Mouse (Mus musculus): Measurements from ENCODE around the gene Kynu. TPM values are rescaled to one million over a fixed set of nuclear protein-coding genes. Genes with fewer than 3 reads are reported as not detected.

Gene Kynu
- polyA plus RNA-seq, 1 experiment from 2014 or later: 0.31 TPM

GRCm38 (mm10) chr2:43568406-43568805, 13.3 kb downstream of the Kynu start:
- Histone ChIP-seq H3K27me3 (no peaks in the 10 kb centered on the region), H3K4me3 (no peak overlapping the region), H3K4me2 (no peak overlapping the region), H3K4me1 (no peaks in the 10 kb centered on the region), H3K9ac (no peak overlapping the region), H3K9me3 (no peaks in the 10 kb centered on the region), H3K27ac (no peak overlapping the region), H3K36me3 (no peaks in the 10 kb centered on the region)
- 86% methylated on average over 1 of the region's 1 CpGs for WGBS
- no peak for ATAC-seq (ENCODE audit: borderline replicate concordance, extremely low read depth, low FRiP score, low TSS enrichment)

DNA sequence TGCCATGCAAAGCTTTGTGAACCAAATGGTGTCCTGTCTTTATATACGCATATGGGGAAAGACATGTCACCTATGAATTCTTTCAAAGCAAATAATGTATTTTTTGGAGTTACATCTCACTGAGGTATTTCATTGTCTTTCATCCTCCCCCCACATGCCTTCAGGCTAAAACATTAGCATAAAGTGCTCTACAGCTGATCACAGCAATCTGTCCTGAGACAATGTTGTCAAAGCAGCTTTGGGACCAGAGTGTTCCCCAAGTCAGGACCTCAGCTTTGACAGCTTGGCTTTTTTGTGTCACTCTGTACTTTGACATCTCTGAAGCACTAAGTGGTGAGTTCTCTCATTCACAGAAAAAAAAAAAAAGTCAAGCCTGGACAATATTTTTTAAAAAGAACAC, 18.4 kb downstream of the Kynu start:
- no peak overlapping the region for H3K27ac ChIP-seq
- no peak for ATAC-seq (ENCODE audit: borderline replicate concordance, extremely low read depth, low FRiP score, low TSS enrichment)
- no peak overlapping the region for H3K4me3 ChIP-seq
- no peaks in the 10 kb centered on the region for H3K27me3 ChIP-seq
- H3K4me2 ChIP-seq: no peak overlapping the region
- WGBS: 83% methylated on average over 1 of the region's 1 CpGs
- no peak overlapping the region for H3K9ac ChIP-seq
- H3K4me1 ChIP-seq: no peaks in the 10 kb centered on the region
- H3K9me3 ChIP-seq: no peaks in the 10 kb centered on the region
- no peaks in the 10 kb centered on the region for H3K36me3 ChIP-seq

- Histone ChIP-seq H3K9ac (no peak overlapping the region), H3K4me1 (no peaks in the 10 kb centered on the region), H3K4me3 (no peak overlapping the region), H3K4me2 (no peak overlapping the region), H3K36me3 (no peaks in the 10 kb centered on the region), H3K9me3 (no peaks in the 10 kb centered on the region), H3K27me3 (no peaks in the 10 kb centered on the region), H3K27ac (no peak overlapping the region)
- 67% methylated on average over 8 of the region's 8 CpGs for WGBS
- no peak for ATAC-seq (ENCODE audit: borderline replicate concordance, extremely low read depth, low FRiP score, low TSS enrichment)
These were observed 28.2 kb downstream of the Kynu start for GRCm38 (mm10) chr2:43583243-43583812.

- H3K4me2 ChIP-seq: no peak overlapping the region
- WGBS: 72% methylated on average over 3 of the region's 3 CpGs
- no peaks in the 10 kb centered on the region for H3K36me3 ChIP-seq
- H3K4me3 ChIP-seq: no peak overlapping the region
- no peak for ATAC-seq (ENCODE audit: borderline replicate concordance, extremely low read depth, low FRiP score, low TSS enrichment)
- H3K4me1 ChIP-seq: no peaks in the 10 kb centered on the region
- H3K9me3 ChIP-seq: no peaks in the 10 kb centered on the region
- no peak overlapping the region for H3K27ac ChIP-seq
- no peaks in the 10 kb centered on the region for H3K27me3 ChIP-seq
- H3K9ac ChIP-seq: no peak overlapping the region
These were observed 30.4 kb downstream of the Kynu start for GRCm38 (mm10) chr2:43585508-43585907.

- WGBS: 52% methylated on average over 2 of the region's 2 CpGs
- H3K4me2 ChIP-seq: no peak overlapping the region
- no peaks in the 10 kb centered on the region for H3K9me3 ChIP-seq
- ATAC-seq (ENCODE audit: borderline replicate concordance, extremely low read depth, low FRiP score, low TSS enrichment): no peak
- H3K4me1 ChIP-seq: no peaks in the 10 kb centered on the region
- no peaks in the 10 kb centered on the region for H3K36me3 ChIP-seq
- H3K27me3 ChIP-seq: no peaks in the 10 kb centered on the region
- H3K27ac ChIP-seq: no peak overlapping the region
- H3K4me3 ChIP-seq: no peak overlapping the region
- no peak overlapping the region for H3K9ac ChIP-seq
These were observed 32.7 kb downstream of the Kynu start for GRCm38 (mm10) chr2:43587832-43588231.

DNA sequence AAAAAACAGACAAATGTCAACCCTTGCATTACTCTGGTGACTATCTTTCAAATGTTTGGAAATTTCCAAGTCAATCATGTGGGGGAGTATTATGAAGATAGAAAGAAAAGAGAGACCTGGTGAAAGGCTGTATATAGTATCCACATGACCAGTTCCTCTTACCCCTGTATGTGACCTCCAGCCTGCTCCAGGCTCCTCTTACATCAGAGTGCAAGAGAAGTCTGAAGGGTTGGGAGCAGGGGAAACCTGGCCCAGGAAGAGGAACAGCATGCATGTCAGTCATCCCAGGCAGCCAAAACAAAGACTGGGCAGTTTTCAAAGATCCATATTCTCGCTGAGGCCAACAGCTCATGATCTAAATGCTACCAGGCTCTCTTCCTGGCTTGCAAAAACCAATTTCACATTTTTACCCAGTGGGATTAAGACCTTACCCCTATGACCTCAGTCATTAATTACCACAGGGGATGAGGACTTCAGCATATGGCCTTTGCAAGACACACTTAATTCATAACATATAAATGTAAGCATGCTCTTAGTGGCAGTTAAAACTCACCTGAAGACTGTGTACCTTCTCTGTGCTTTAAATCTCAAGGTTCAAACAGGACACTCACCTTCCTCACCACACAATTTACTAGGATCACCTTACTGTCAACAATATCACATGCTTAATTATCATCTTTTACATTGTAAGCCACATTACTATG, 37.0 kb downstream of the Kynu start:
- H3K4me2 ChIP-seq: no peak overlapping the region
- H3K36me3 ChIP-seq: no peaks in the 10 kb centered on the region
- H3K4me1 ChIP-seq: no peaks in the 10 kb centered on the region
- no peak overlapping the region for H3K27ac ChIP-seq
- no peak overlapping the region for H3K4me3 ChIP-seq
- 50% methylated on average over 1 of the region's 1 CpGs for WGBS
- no peaks in the 10 kb centered on the region for H3K9me3 ChIP-seq
- no peaks in the 10 kb centered on the region for H3K27me3 ChIP-seq
- ATAC-seq (ENCODE audit: borderline replicate concordance, extremely low read depth, low FRiP score, low TSS enrichment): no peak
- H3K9ac ChIP-seq: no peak overlapping the region

DNA sequence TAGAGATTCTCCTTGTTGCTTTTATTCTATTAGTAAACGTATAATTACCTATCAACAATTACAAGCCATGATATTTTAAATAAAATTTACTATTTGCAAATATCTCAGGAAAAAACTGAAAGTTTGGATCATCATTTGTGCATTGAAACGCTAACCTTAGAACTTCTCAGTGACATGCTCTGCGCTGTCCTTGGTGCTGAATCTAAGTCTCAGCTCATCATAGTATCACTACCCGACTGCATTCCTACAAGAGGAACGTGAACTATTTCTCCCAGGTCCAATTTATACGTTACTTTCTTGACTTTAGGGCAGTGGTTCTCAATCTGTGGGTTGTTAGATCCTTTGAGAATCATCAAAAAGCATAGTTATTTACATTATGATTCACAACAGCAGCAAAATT, 58.4 kb downstream of the Kynu start:
- ATAC-seq (ENCODE audit: borderline replicate concordance, extremely low read depth, low FRiP score, low TSS enrichment): no peak
- Histone ChIP-seq H3K27ac (no peak overlapping the region), H3K9ac (no peak overlapping the region), H3K4me3 (no peak overlapping the region), H3K4me2 (no peak overlapping the region), H3K36me3 (no peaks in the 10 kb centered on the region), H3K27me3 (no peaks in the 10 kb centered on the region), H3K9me3 (no peaks in the 10 kb centered on the region), H3K4me1 (no peaks in the 10 kb centered on the region)
- WGBS: 7% methylated on average over 6 of the region's 6 CpGs

- H3K36me3 ChIP-seq: no peaks in the 10 kb centered on the region
- H3K27ac ChIP-seq: no peak overlapping the region
- no peaks in the 10 kb centered on the region for H3K9me3 ChIP-seq
- ATAC-seq (ENCODE audit: borderline replicate concordance, extremely low read depth, low FRiP score, low TSS enrichment): no peak
- no peak overlapping the region for H3K4me3 ChIP-seq
- H3K9ac ChIP-seq: no peak overlapping the region
- no peaks in the 10 kb centered on the region for H3K27me3 ChIP-seq
- H3K4me1 ChIP-seq: no peaks in the 10 kb centered on the region
- H3K4me2 ChIP-seq: no peak overlapping the region
These were observed 66.0 kb downstream of the Kynu start for GRCm38 (mm10) chr2:43621140-43621539.

DNA sequence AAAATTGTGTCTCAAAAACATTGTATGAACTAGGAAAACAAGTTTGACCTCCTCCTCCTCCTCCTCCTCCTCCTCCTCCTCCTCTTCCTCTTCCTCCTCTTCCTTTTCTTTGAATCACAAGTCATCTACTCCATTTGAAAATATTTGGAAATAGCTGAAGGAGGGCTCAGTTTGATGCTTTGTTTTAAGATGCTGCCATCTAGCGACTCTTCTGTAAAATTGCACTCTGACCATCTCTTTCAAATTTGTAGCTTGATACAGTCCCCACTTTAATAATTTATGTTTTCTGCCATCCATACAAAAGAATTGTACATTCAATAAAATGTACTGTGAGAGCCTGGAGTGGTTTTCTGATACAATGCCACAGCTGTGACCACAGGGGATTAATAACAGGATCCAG, 67.7 kb downstream of the Kynu start:
- no peaks in the 10 kb centered on the region for H3K36me3 ChIP-seq
- H3K9ac ChIP-seq: no peak overlapping the region
- no peaks in the 10 kb centered on the region for H3K4me1 ChIP-seq
- no peaks in the 10 kb centered on the region for H3K9me3 ChIP-seq
- H3K4me3 ChIP-seq: no peak overlapping the region
- H3K27me3 ChIP-seq: no peaks in the 10 kb centered on the region
- no peak for ATAC-seq (ENCODE audit: borderline replicate concordance, extremely low read depth, low FRiP score, low TSS enrichment)
- 0% methylated on average over 1 of the region's 1 CpGs for WGBS
- no peak overlapping the region for H3K27ac ChIP-seq
- no peak overlapping the region for H3K4me2 ChIP-seq

DNA sequence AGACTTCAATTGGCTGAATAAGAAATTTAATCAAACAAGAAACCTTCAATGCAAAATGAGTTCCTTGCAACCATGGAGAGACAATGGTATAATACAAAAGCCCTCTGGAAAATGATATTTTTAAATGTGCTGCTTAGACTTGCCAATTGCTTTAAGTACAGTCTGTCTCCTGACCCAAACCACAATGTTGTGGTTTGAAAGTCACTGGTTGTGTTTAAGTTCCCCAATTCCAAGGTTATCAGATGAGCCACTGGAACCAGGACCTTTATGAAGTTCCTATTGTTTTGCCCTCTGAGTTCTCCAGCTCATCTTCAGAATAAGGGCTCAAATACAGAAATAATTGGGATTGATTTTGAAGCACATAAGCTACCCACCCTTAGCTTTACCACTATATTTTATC, 76.7 kb downstream of the Kynu start:
- no peak for ATAC-seq (ENCODE audit: borderline replicate concordance, extremely low read depth, low FRiP score, low TSS enrichment)
- no peaks in the 10 kb centered on the region for H3K36me3 ChIP-seq
- H3K27me3 ChIP-seq: no peaks in the 10 kb centered on the region
- no peak overlapping the region for H3K9ac ChIP-seq
- no peak overlapping the region for H3K4me3 ChIP-seq
- H3K4me1 ChIP-seq: no peaks in the 10 kb centered on the region
- no peak overlapping the region for H3K4me2 ChIP-seq
- H3K9me3 ChIP-seq: no peaks in the 10 kb centered on the region
- no peak overlapping the region for H3K27ac ChIP-seq

DNA sequence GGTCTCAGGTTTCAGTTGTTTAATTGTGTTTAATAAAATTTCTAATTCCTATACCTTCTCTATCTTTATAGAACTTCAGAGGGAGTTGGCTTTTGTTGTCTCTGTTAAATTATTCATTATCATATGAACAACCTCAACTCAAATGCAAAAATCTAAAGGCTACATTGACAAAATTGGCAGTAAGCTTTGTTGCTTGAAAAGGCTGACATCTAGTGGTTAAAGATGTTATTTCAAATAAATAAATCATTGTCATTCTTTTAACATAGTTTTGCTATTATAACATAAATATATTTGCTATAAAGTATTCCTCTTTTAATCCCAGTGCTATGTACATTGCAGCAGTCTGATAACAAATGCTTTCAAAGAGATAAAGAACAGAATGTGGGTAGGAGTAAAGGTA, 81.4 kb downstream of the Kynu start:
- Histone ChIP-seq H3K4me1 (no peaks in the 10 kb centered on the region), H3K27ac (no peak overlapping the region), H3K9ac (no peak overlapping the region), H3K4me2 (no peak overlapping the region), H3K36me3 (no peaks in the 10 kb centered on the region), H3K4me3 (no peak overlapping the region), H3K9me3 (no peaks in the 10 kb centered on the region), H3K27me3 (no peaks in the 10 kb centered on the region)
- ATAC-seq (ENCODE audit: borderline replicate concordance, extremely low read depth, low FRiP score, low TSS enrichment): no peak

GRCm38 (mm10) chr2:43646962-43647361, 91.8 kb downstream of the Kynu start:
- Histone ChIP-seq H3K27ac (no peak overlapping the region), H3K9me3 (no peaks in the 10 kb centered on the region), H3K4me1 (no peaks in the 10 kb centered on the region), H3K36me3 (no peaks in the 10 kb centered on the region), H3K4me2 (no peak overlapping the region), H3K27me3 (no peaks in the 10 kb centered on the region), H3K4me3 (no peak overlapping the region), H3K9ac (no peak overlapping the region)
- ATAC-seq (ENCODE audit: borderline replicate concordance, extremely low read depth, low FRiP score, low TSS enrichment): no peak
- 59% methylated on average over 2 of the region's 2 CpGs for WGBS

DNA sequence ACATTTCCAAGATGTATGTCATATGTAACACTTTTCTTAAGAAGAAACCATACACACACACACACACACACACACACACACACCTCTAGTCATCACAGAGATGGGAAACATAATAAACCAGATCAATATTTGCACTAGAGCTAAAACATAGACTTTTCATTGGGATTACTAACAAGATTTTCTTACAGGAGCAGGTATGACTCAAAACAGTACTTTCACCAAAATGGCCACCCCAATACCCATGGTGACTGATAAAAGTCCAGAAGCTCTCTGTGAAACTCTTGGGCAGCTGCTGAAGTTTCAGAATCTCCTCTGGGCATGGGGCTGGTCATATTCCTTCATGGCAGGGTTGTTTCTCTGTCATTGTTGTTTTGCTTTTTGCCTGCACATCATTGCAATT, 114.5 kb downstream of the Kynu start:
- Histone ChIP-seq H3K27ac (no peak overlapping the region), H3K27me3 (no peaks in the 10 kb centered on the region)

More for the DNA sequence above, 114.5 kb downstream of the Kynu start:
- H3K4me3 ChIP-seq: no peak overlapping the region
- no peak for ATAC-seq (ENCODE audit: borderline replicate concordance, extremely low read depth, low FRiP score, low TSS enrichment)
- H3K36me3 ChIP-seq: no peaks in the 10 kb centered on the region
- H3K4me1 ChIP-seq: no peaks in the 10 kb centered on the region
- H3K4me2 ChIP-seq: no peak overlapping the region
- H3K9me3 ChIP-seq: no peaks in the 10 kb centered on the region
- no peak overlapping the region for H3K9ac ChIP-seq

All from lung, embryonic 15.5 days (tissue).